Mouse (Mus musculus) CH12.LX (cell line): ENCODE measurements around the gene Elp6. TPM values are rescaled to one million over a fixed set of nuclear protein-coding genes. Genes with fewer than 3 reads are reported as not detected.

Experiments used
- DNase-seq: peaks from one replicate; pipeline ENCODE4 v3.0.0-alpha.2; 2013; ENCODE audit errors: extremely low read depth
- H3K27ac ChIP-seq: 2 replicates; pipeline ENCODE4 v1.5.1; 2012; ENCODE audit warnings: low read depth, mild to moderate bottlenecking, control low read depth, moderate library complexity; ENCODE audit not compliant: insufficient read depth
- H3K27me3 ChIP-seq: replicated peaks from 2 replicates; pipeline ENCODE3; 2012; ENCODE audit warnings: inconsistent platforms
- H3K36me3 ChIP-seq, 2 experiments: replicated peaks in 1 of 2; 2 replicates each; pipeline versions ENCODE3 to v1.6.1; 2012; ENCODE audit warnings: inconsistent platforms in 1 of 2, low read length in 1 of 2, mild to moderate bottlenecking in 1 of 2, mixed read lengths in 1 of 2, moderate library complexity in 1 of 2; ENCODE audit not compliant: control insufficient read depth in 1 of 2, insufficient read depth in 1 of 2
- H3K4me1 ChIP-seq, 2 experiments: 2 replicates each; pipeline ENCODE4 v1.6.1; 2012; ENCODE audit warnings: inconsistent platforms in 1 of 2, moderate library complexity in 1 of 2; ENCODE audit not compliant: insufficient read depth in 2 of 2, control insufficient read depth in 1 of 2
- H3K4me2 ChIP-seq: 2 replicates; pipeline ENCODE4 v1.6.1; 2012; ENCODE audit warnings: low read depth, mild to moderate bottlenecking, control low read depth; ENCODE audit not compliant: poor library complexity, insufficient read depth, severe bottlenecking
- H3K4me3 ChIP-seq, 3 experiments: fragments of 150-350 bp in 1 of 3; sonication (generic) in 1 of 3; replicated peaks in 1 of 3; 2 replicates each; pipeline versions ENCODE3 to v1.5.1; 2011 to 2012; ENCODE audit warnings: low read depth in 2 of 3, low read length in 2 of 3, mild to moderate bottlenecking in 2 of 3, moderate library complexity in 2 of 3, control low read depth in 1 of 3, improper control_type of control experiment in 1 of 3, inconsistent platforms in 1 of 3, mixed read lengths in 1 of 3; ENCODE audit not compliant: poor library complexity in 1 of 3
- H3K79me2 ChIP-seq: replicated peaks from 2 replicates; pipeline ENCODE4 v1.6.1; 2012; ENCODE audit warnings: mild to moderate bottlenecking, moderate library complexity; ENCODE audit not compliant: control insufficient read depth, poor library complexity, insufficient read depth, severe bottlenecking; ENCODE audit errors: extremely low read depth
- H3K9ac ChIP-seq: 2 replicates; pipeline ENCODE4 v1.6.1; 2012; ENCODE audit warnings: low read depth, mild to moderate bottlenecking, control low read depth, moderate library complexity; ENCODE audit not compliant: insufficient read depth
- H3K9me3 ChIP-seq: replicated peaks from 2 replicates; pipeline ENCODE3; 2012; ENCODE audit warnings: low read length, inconsistent platforms, mixed read lengths
- BHLHE40 ChIP-seq: IDR thresholded peaks from 2 replicates; pipeline ENCODE4 v1.6.1; 2011; ENCODE audit warnings: mild to moderate bottlenecking, low read depth, low read length, improper control_type of control experiment
- CHD1 ChIP-seq: IDR thresholded peaks from 2 replicates; pipeline ENCODE4 v1.6.1; 2012; ENCODE audit warnings: low read depth, low read length, improper control_type of control experiment, inconsistent platforms
- CTCF ChIP-seq, 2 experiments: IDR thresholded peaks in 1 of 2; conservative IDR thresholded peaks in 1 of 2; 2 replicates each; pipeline ENCODE4 v1.5.1; 2011 to 2012; ENCODE audit warnings: low read depth in 2 of 2, low read length in 2 of 2, improper control_type of control experiment in 1 of 2, inconsistent platforms in 1 of 2, mild to moderate bottlenecking in 1 of 2, moderate library complexity in 1 of 2
- ELF1 ChIP-seq: IDR thresholded peaks from 2 replicates; pipeline ENCODE4 v1.6.1; 2014; ENCODE audit warnings: low read depth, mild to moderate bottlenecking, inconsistent platforms, low read length, improper control_type of control experiment
- EP300 ChIP-seq: IDR thresholded peaks from 2 replicates; pipeline ENCODE4 v1.6.1; 2011; ENCODE audit warnings: low read length, improper control_type of control experiment
- ETS1 ChIP-seq: conservative IDR thresholded peaks from 2 replicates; pipeline ENCODE4 v1.6.1; 2012; ENCODE audit warnings: low read depth, mild to moderate bottlenecking, inconsistent platforms, low read length, improper control_type of control experiment, moderate library complexity
- GABPA ChIP-seq: IDR thresholded peaks from 2 replicates; pipeline ENCODE4 v1.6.1; 2012; ENCODE audit warnings: low read depth, low read length, improper control_type of control experiment, inconsistent platforms; ENCODE audit not compliant: insufficient replicate concordance
- IRF4 ChIP-seq: IDR thresholded peaks from 2 replicates; pipeline ENCODE4 v1.6.1; 2014; ENCODE audit warnings: low read depth, mild to moderate bottlenecking, inconsistent platforms, low read length, improper control_type of control experiment
- JUND ChIP-seq: conservative IDR thresholded peaks from 2 replicates; pipeline ENCODE4 v1.6.1; 2011; ENCODE audit warnings: low read depth, low read length, improper control_type of control experiment
- MAFK ChIP-seq: IDR thresholded peaks from 2 replicates; pipeline ENCODE4 v1.6.1; 2011; ENCODE audit warnings: low read length, improper control_type of control experiment; ENCODE audit not compliant: insufficient replicate concordance
- MAX ChIP-seq: IDR thresholded peaks from 2 replicates; pipeline ENCODE4 v1.6.1; 2011; ENCODE audit warnings: low read length, improper control_type of control experiment
- MEF2A ChIP-seq: IDR thresholded peaks from 2 replicates; pipeline ENCODE4 v1.6.1; 2014; ENCODE audit warnings: low read depth, mild to moderate bottlenecking, inconsistent platforms, low read length, improper control_type of control experiment, borderline replicate concordance
- MXI1 ChIP-seq: IDR thresholded peaks from 2 replicates; pipeline ENCODE4 v1.6.1; 2011; ENCODE audit warnings: mild to moderate bottlenecking, low read depth, low read length, improper control_type of control experiment
- MYC ChIP-seq: IDR thresholded peaks from 2 replicates; pipeline ENCODE4 v1.6.1; 2011; ENCODE audit warnings: low read depth, mild to moderate bottlenecking, improper control_type of control experiment, low read length
- NELFE ChIP-seq: IDR thresholded peaks from 2 replicates; pipeline ENCODE4 v1.6.1; 2011; ENCODE audit warnings: low read depth, low read length, improper control_type of control experiment
- PAX5 ChIP-seq: IDR thresholded peaks from 2 replicates; pipeline ENCODE4 v1.6.1; 2012; ENCODE audit warnings: low read length, inconsistent platforms, mixed read lengths
- POLR2AphosphoS2 ChIP-seq: IDR thresholded peaks from 2 replicates; pipeline ENCODE4 v1.6.1; 2011; ENCODE audit warnings: low read depth, low read length, improper control_type of control experiment
- RAD21 ChIP-seq: IDR thresholded peaks from 2 replicates; pipeline ENCODE4 v1.6.1; 2011; ENCODE audit warnings: low read depth, mild to moderate bottlenecking, low read length, improper control_type of control experiment, moderate library complexity
- RCOR1 ChIP-seq: conservative IDR thresholded peaks from 2 replicates; pipeline ENCODE4 v1.6.1; 2012; ENCODE audit warnings: low read depth, mild to moderate bottlenecking, inconsistent platforms, low read length, improper control_type of control experiment
- SIN3A ChIP-seq: IDR thresholded peaks from 2 replicates; pipeline ENCODE4 v1.6.1; 2012; ENCODE audit warnings: low read length, improper control_type of control experiment, inconsistent platforms
- SMC3 ChIP-seq: IDR thresholded peaks from 2 replicates; pipeline ENCODE4 v1.6.1; 2011; ENCODE audit warnings: low read depth, low read length, improper control_type of control experiment
- TBP ChIP-seq: conservative IDR thresholded peaks from 2 replicates; pipeline ENCODE4 v1.6.1; 2011; ENCODE audit warnings: low read depth, low read length, improper control_type of control experiment
- TCF12 ChIP-seq: IDR thresholded peaks from 2 replicates; pipeline ENCODE4 v1.6.1; 2014; ENCODE audit warnings: low read depth, mild to moderate bottlenecking, inconsistent platforms, low read length, improper control_type of control experiment
- USF1 ChIP-seq: IDR thresholded peaks from 2 replicates; pipeline ENCODE4 v1.6.1; 2014; ENCODE audit warnings: low read depth, mild to moderate bottlenecking, inconsistent platforms, low read length, improper control_type of control experiment
- USF2 ChIP-seq: conservative IDR thresholded peaks from 2 replicates; pipeline ENCODE4 v1.6.1; 2011; ENCODE audit warnings: low read depth, low read length, improper control_type of control experiment
- ZKSCAN1 ChIP-seq: IDR thresholded peaks from 2 replicates; pipeline ENCODE4 v1.6.1; 2012; ENCODE audit warnings: low read depth, inconsistent platforms, low read length, improper control_type of control experiment, borderline replicate concordance
- dilution Hi-C: fragments of 300-500 bp; cut with MboI; formaldehyde crosslinking; loops from 2 replicates; pipeline ENCODE4 v1.14.3; 2020; ENCODE audit warnings: low sequenced_read_pairs; ENCODE audit not compliant: extremely low pct_unique_long_range_greater_than_20kb, extremely low pct_ligation_motif_present
- in situ Hi-C: fragments of 300-500 bp; cut with MboI; formaldehyde crosslinking; loops from 3 replicates; pipeline ENCODE4 v1.14.3; 2019; ENCODE audit warnings: low sequenced_read_pairs, low pct_ligation_motif_present, low pct_unique_long_range_greater_than_20kb, mixed read lengths
- polyA plus RNA-seq: library from polyadenylated mRNA; unstranded; fragments of >175 nt; gene quantifications from 2 replicates; pipeline ENCODE4 v1.2.1, GENCODE M21; 2012; ENCODE audit warnings: low read depth; ENCODE audit not compliant: insufficient read length
- total RNA-seq, 2 experiments: library from RNA; depleted of rRNA; stranded (reverse); fragments of 300-350 nt in 1 of 2; fragments of >200 nt in 1 of 2; gene quantifications; 2 replicates each; pipeline ENCODE4 v1.2.3; 2012 to 2014

Elp6 gene
- total and polyA plus RNA-seq, 3 experiments = 24.2 to 44.7 (median 35.4) TPM

DNA sequence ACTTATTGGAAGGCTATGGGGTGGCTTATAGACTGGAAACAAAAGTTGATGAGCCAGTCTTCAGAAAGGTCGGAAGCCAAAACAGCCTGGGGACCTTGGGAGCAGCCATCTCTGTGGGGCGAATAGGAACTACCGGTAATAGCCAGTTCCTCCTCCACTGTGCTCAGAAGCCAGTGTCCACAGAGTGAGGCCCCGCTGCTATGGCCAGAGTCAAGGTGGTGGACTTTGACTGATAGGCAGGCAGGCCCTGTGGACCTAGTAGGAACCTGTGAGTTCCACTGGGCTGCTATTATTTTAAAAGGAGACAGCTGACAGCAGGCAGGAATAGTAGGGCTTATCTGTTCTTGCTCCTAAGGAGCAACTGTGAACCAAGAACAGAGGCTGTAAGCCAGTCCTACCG, 45.6 kb downstream of the Elp6 start:
- TF ChIP-seq RAD21 (no peak), USF1 (no peak), MEF2A (no peak), NELFE (no peak), SIN3A (no peak), ZKSCAN1 (no peak), TBP (no peak), TCF12 (no peak), USF2 (no peak), GABPA (no peak), MAFK (no peak), MAX (no peak), SMC3 (no peak), JUND (no peak), POLR2AphosphoS2 (no peak), BHLHE40 (no peak), EP300 (no peak)
- Histone ChIP-seq H3K4me2 (no peak overlapping the region), H3K27me3 (no peaks in the 10 kb centered on the region), H3K9ac (no peak overlapping the region), H3K79me2 (0 out of 2 replicates have a peak, but pooled peaks cover 3% of the 10 kb centered on the region), H3K4me1 (peaks cover 11 to 58% of the 10 kb centered on the region in 2 experiments; a peak in 3 of 4 replicates), H3K27ac (no peak overlapping the region), H3K4me3 (no peak overlapping the region), H3K36me3 (peaks cover 0 to 26% of the 10 kb centered on the region in 2 experiments), H3K9me3 (no peaks in the 10 kb centered on the region)
- in situ Hi-C loops = no loop called here
- dilution Hi-C loops = no loop called here
- DNase-seq = no peak

DNA sequence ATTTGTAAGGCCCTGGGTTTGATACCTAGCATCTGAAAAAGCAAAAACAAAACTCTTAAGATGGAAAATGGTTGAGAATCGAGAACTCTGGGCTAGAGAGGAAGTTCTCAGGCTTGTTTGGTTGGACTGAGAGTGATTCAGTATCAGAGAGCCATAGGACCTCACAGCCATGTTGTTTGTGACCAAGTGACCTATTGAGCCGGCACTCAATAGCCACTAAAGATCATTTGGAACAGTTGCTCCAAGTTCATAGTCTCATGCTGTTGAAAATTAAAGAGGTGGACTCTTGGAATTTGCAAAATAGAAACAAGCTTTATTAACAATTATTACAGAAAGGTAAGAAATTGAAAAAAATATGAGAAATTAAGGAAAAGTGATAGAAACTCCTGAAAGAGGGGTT, 46.4 kb downstream of the Elp6 start:
- Histone ChIP-seq H3K4me1 (peaks cover 11 to 65% of the 10 kb centered on the region in 2 experiments; a peak in 3 of 4 replicates), H3K27me3 (no peaks in the 10 kb centered on the region), H3K36me3 (peaks cover 0 to 32% of the 10 kb centered on the region in 2 experiments), H3K4me3 (no peak overlapping the region), H3K79me2 (0 out of 2 replicates have a peak, but pooled peaks cover 3% of the 10 kb centered on the region), H3K4me2 (no peak overlapping the region), H3K27ac (no peak overlapping the region), H3K9ac (no peak overlapping the region), H3K9me3 (no peaks in the 10 kb centered on the region)
- no peak for DNase-seq
- TF ChIP-seq IRF4 = no peak
- TF ChIP-seq RCOR1 = no peak
- TF ChIP-seq USF2 = no peak
- no peak for TF ChIP-seq MYC
- no peak for TF ChIP-seq PAX5
- TF ChIP-seq ELF1 = no peak
- TF ChIP-seq MXI1 = no peak
- no peak for TF ChIP-seq MAX
- no peak for TF ChIP-seq TBP
- TF ChIP-seq CHD1 = no peak
- TF ChIP-seq ETS1 = no peak
- no peak for TF ChIP-seq GABPA
- no peak for TF ChIP-seq EP300
- no peak for TF ChIP-seq MEF2A
- TF ChIP-seq CTCF (conservative IDR thresholded peaks at IDR 0.05 in 1 of 2, IDR thresholded peaks at IDR 0.05 in 1 of 2; ENCODE audit: low read depth in 2 of 2, low read length in 2 of 2) = no peak
- no peak for TF ChIP-seq RAD21
- no peak for TF ChIP-seq POLR2AphosphoS2
- no peak for TF ChIP-seq JUND
- dilution Hi-C loops (no loop called here), in situ Hi-C loops (no loop called here)
